Mouse (Mus musculus): ENCODE measurements around the gene Gm45623.

DNA sequence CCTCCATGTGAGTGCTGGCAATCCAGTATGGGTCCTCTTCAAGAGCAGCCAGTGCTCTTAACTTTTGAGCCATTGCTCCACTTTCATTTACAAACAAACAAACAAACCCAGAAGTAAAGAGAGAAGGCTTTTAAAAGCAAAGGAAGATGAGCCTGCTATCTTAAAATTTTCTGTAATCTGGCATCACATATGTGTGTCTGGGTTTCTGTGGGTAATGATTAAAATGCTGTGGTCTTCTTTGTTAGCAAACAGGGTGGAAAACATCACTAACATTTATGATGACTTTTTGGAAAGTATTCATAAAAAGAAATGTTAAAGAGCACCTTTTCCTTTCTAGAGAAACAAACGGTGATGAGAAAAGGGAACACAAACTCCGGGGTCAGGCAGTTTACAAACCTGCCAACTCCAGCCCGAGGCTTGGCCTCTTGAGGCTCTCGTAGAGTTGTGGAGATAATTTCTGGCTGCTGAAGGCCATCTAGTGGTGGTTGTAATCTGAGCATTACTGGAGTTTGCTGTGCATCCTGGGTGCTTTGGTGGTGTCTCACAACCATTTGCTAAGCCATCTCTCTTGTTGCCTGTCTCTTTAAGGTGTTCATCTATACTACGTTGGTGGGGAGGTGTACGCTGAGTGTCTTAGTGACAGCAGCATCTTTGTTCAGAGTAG lies 18.3 kb downstream of the Gm45623 start:
- TF ChIP-seq CTCF (IDR thresholded peaks at IDR 0.05; ENCODE audit: borderline replicate concordance, extremely low read depth, insufficient read depth, insufficient read length): peak; percentile 51; the same call in 1 of the 2 replicates
- TF ChIP-seq POLR2A (IDR thresholded peaks at IDR 0.05; ENCODE audit: borderline replicate concordance, extremely low read depth, insufficient read depth, insufficient read length, poor library complexity, severe bottlenecking): no peak

Data from brain, embryonic 14.5 days (tissue).